Mouse (Mus musculus) hindbrain, embryonic 15.5 days (tissue): ENCODE data around the gene Dusp19. TPM values are rescaled to one million over a fixed set of nuclear protein-coding genes. Genes with fewer than 3 reads are reported as not detected.
A peak's percentile ranks its signal among the peaks of the same experiment; 100 is the strongest.

Source experiments
- ATAC-seq: fragments of 200-750 bp; cut with Nextera tagmentation; 2 replicates; pipeline ENCODE4 v1.8.0; 2017; ENCODE audit warnings: low read depth, moderate number of reproducible peaks, moderate TSS enrichment; ENCODE audit not compliant: low FRiP score
- H3K27ac ChIP-seq: fragments of 300-500 bp; sonication (generic); replicated peaks from 2 replicates; pipeline ENCODE4 v1.5.1; 2015; ENCODE audit warnings: mild to moderate bottlenecking, inconsistent platforms
- H3K27me3 ChIP-seq: fragments of 300-500 bp; sonication (generic); 2 replicates; pipeline ENCODE4 v1.6.1; 2015; ENCODE audit warnings: control low read depth, inconsistent platforms
- H3K36me3 ChIP-seq: fragments of 300-500 bp; sonication (generic); 2 replicates; pipeline ENCODE4 v1.6.1; 2015; ENCODE audit warnings: control low read depth, inconsistent platforms
- H3K4me1 ChIP-seq: fragments of 300-500 bp; sonication (generic); replicated peaks from 2 replicates; pipeline ENCODE4 v1.6.1; 2015; ENCODE audit warnings: control low read depth, inconsistent platforms
- H3K4me2 ChIP-seq: fragments of 300-500 bp; sonication (generic); 2 replicates; pipeline ENCODE4 v1.6.1; 2015; ENCODE audit warnings: moderate library complexity, mild to moderate bottlenecking, inconsistent platforms
- H3K4me3 ChIP-seq: fragments of 300-500 bp; sonication (generic); 2 replicates; pipeline ENCODE4 v1.5.1; 2015; ENCODE audit warnings: mild to moderate bottlenecking, inconsistent platforms
- H3K9ac ChIP-seq: fragments of 300-500 bp; sonication (generic); 2 replicates; pipeline ENCODE4 v1.6.1; 2015; ENCODE audit warnings: inconsistent platforms
- H3K9me3 ChIP-seq: fragments of 300-500 bp; sonication (generic); 2 replicates; pipeline ENCODE4 v1.6.1; 2016; ENCODE audit warnings: control low read depth, inconsistent platforms
- WGBS: fragments of 180-500 bp; shearing (Covaris S2); methylation state at CpG from one replicate; pipeline ENCODE4 v1.1.7; 2015; 5-methylcytosine and 5-hydroxymethylcytosine counted together
- polyA plus RNA-seq: library from polyadenylated mRNA; unstranded; fragments of >200 nt; fragmentation: Nextera tagmentation; extraction: Ambion mirVana; gene quantifications from 2 replicates; pipeline ENCODE4 v1.2.1, GENCODE M21; 2015

The Dusp19 gene
- 16.1 and 16.2 TPM in 2 replicates for polyA plus RNA-seq

- H3K9me3 ChIP-seq = no peaks in the 10 kb centered on the region
- peaks cover 2% of the 10 kb centered on the region; the same call in 1 of the 2 replicates for H3K36me3 ChIP-seq
- H3K27ac ChIP-seq = peak within 1 kb of the TSS; percentile 85
- peak within 1 kb of the TSS; percentile 80 for H3K4me2 ChIP-seq
- H3K27me3 ChIP-seq = no peaks in the 10 kb centered on the region
- ATAC-seq = peak; percentile 99
- 1% methylated on average over 21 of the region's 21 CpGs for WGBS
- peaks cover 14% of the 10 kb centered on the region for H3K4me1 ChIP-seq
- peak within 1 kb of the TSS; percentile 65 for H3K9ac ChIP-seq
- peak within 1 kb of the TSS; percentile 70 for H3K4me3 ChIP-seq
Observed at GRCm38 (mm10) chr2:80616854-80617737, at the start of gene Dusp19, which contains the start of gene Nup35. Gene Dusp19 (plus strand): TSS chr2:80617045. Gene Nup35 (plus strand): TSS chr2:80617236.

GRCm38 (mm10) chr2:80567411-80567810 lies 49.4 kb upstream of the Dusp19 start:
- Histone ChIP-seq H3K4me2 (no peak overlapping the region), H3K9me3 (no peaks in the 10 kb centered on the region), H3K4me1 (0 out of 2 replicates have a peak, but pooled peaks cover 3% of the 10 kb centered on the region), H3K36me3 (no peaks in the 10 kb centered on the region), H3K9ac (no peak overlapping the region), H3K27me3 (no peaks in the 10 kb centered on the region), H3K4me3 (no peak overlapping the region), H3K27ac (no peak overlapping the region)
- 90% methylated on average over 4 of the region's 4 CpGs for WGBS
- no peak for ATAC-seq

- Histone ChIP-seq H3K4me2 (no peak overlapping the region), H3K9me3 (no peaks in the 10 kb centered on the region), H3K9ac (no peak overlapping the region), H3K4me1 (peaks cover 3% of the 10 kb centered on the region; the same call in 1 of the 2 replicates), H3K4me3 (no peak overlapping the region), H3K27ac (no peak overlapping the region), H3K36me3 (no peaks in the 10 kb centered on the region), H3K27me3 (no peaks in the 10 kb centered on the region)
- 71% methylated on average over 4 of the region's 4 CpGs for WGBS
- ATAC-seq = no peak
Observed at GRCm38 (mm10) chr2:80570656-80571055, 46.2 kb upstream of the Dusp19 start.

- Histone ChIP-seq H3K9me3 (no peaks in the 10 kb centered on the region), H3K36me3 (no peaks in the 10 kb centered on the region), H3K4me3 (no peak overlapping the region), H3K27ac (no peak overlapping the region), H3K9ac (no peak overlapping the region), H3K4me1 (peaks cover 16% of the 10 kb centered on the region), H3K4me2 (no peak overlapping the region), H3K27me3 (no peaks in the 10 kb centered on the region)
- ATAC-seq = no peak
- 96% methylated on average over 1 of the region's 1 CpGs for WGBS
Observed at GRCm38 (mm10) chr2:80577286-80577685, 39.6 kb upstream of the Dusp19 start.

- peak overlapping the region; percentile 33; the same call in 1 of the 2 replicates for H3K9ac ChIP-seq
- no peak for ATAC-seq
Observed at GRCm38 (mm10) chr2:80579253-80579891, 37.5 kb upstream of the Dusp19 start.

GRCm38 (mm10) chr2:80580311-80580961 lies 36.4 kb upstream of the Dusp19 start:
- Histone ChIP-seq H3K9me3 (no peaks in the 10 kb centered on the region), H3K4me3 (peak overlapping the region; percentile 95), H3K4me1 (peaks cover 16% of the 10 kb centered on the region), H3K9ac (peak overlapping the region; percentile 99), H3K36me3 (no peaks in the 10 kb centered on the region), H3K4me2 (peak overlapping the region; percentile 72), H3K27me3 (no peaks in the 10 kb centered on the region), H3K27ac (peak overlapping the region; percentile 98)
- ATAC-seq = peak; percentile 68
- 0% methylated on average over 48 of the region's 65 CpGs for WGBS

More at GRCm38 (mm10) chr2:80579253-80579891, 37.5 kb upstream of the Dusp19 start:
- Histone ChIP-seq H3K36me3 (no peaks in the 10 kb centered on the region), H3K4me2 (peak overlapping the region; percentile 72), H3K4me1 (peaks cover 16% of the 10 kb centered on the region), H3K9me3 (no peaks in the 10 kb centered on the region), H3K27ac (0 out of 2 replicates have a peak overlapping the region, but pooled peaks have one; percentile 8), H3K4me3 (peak overlapping the region; percentile 95), H3K27me3 (no peaks in the 10 kb centered on the region)
- WGBS = 41% methylated on average over 6 of the region's 6 CpGs

- H3K27me3 ChIP-seq = no peaks in the 10 kb centered on the region
- H3K36me3 ChIP-seq = no peaks in the 10 kb centered on the region
- peak within 1 kb of the TSS; percentile 72 for H3K4me2 ChIP-seq
- H3K4me3 ChIP-seq = peak within 1 kb of the TSS; percentile 95
- no peaks in the 10 kb centered on the region for H3K9me3 ChIP-seq
- peak within 1 kb of the TSS; percentile 98 for H3K27ac ChIP-seq
- peaks cover 16% of the 10 kb centered on the region for H3K4me1 ChIP-seq
- under 1% methylated on average over 65 of the region's 88 CpGs for WGBS
- peak within 1 kb of the TSS; percentile 99 for H3K9ac ChIP-seq
- ATAC-seq = peak; percentile 96
Observed at GRCm38 (mm10) chr2:80581043-80581711, 35.7 kb upstream of the Dusp19 start, which contains the start of gene Nckap1. Gene Nckap1 (minus strand): TSS chr2:80581380.

- no peak overlapping the region for H3K9ac ChIP-seq
- no peaks in the 10 kb centered on the region for H3K36me3 ChIP-seq
- no peak for ATAC-seq
- peaks cover 16% of the 10 kb centered on the region for H3K4me1 ChIP-seq
- no peaks in the 10 kb centered on the region for H3K9me3 ChIP-seq
- no peaks in the 10 kb centered on the region for H3K27me3 ChIP-seq
- H3K4me3 ChIP-seq = no peak overlapping the region
- H3K27ac ChIP-seq = no peak overlapping the region
- no peak overlapping the region for H3K4me2 ChIP-seq
- 91% methylated on average over 3 of the region's 3 CpGs for WGBS
Observed at GRCm38 (mm10) chr2:80582356-80582755, 34.5 kb upstream of the Dusp19 start.

- Histone ChIP-seq H3K9ac (no peak overlapping the region), H3K9me3 (no peaks in the 10 kb centered on the region), H3K36me3 (no peaks in the 10 kb centered on the region), H3K4me2 (no peak overlapping the region), H3K4me1 (no peaks in the 10 kb centered on the region), H3K27ac (no peak overlapping the region), H3K4me3 (no peak overlapping the region), H3K27me3 (no peaks in the 10 kb centered on the region)
- WGBS = 80% methylated on average over 4 of the region's 4 CpGs
- no peak for ATAC-seq
Observed at GRCm38 (mm10) chr2:80594215-80594918, 22.5 kb upstream of the Dusp19 start.

- no peaks in the 10 kb centered on the region for H3K9me3 ChIP-seq
- ATAC-seq = no peak
- H3K4me1 ChIP-seq = no peaks in the 10 kb centered on the region
- no peak overlapping the region for H3K4me3 ChIP-seq
- no peak overlapping the region for H3K4me2 ChIP-seq
- no peaks in the 10 kb centered on the region for H3K36me3 ChIP-seq
- H3K27me3 ChIP-seq = no peaks in the 10 kb centered on the region
- H3K9ac ChIP-seq = no peak overlapping the region
- 65% methylated on average over 5 of the region's 5 CpGs for WGBS
- no peak overlapping the region for H3K27ac ChIP-seq
Observed at GRCm38 (mm10) chr2:80596960-80597359, 19.9 kb upstream of the Dusp19 start.

GRCm38 (mm10) chr2:80599850-80600249 lies 17.0 kb upstream of the Dusp19 start:
- Histone ChIP-seq H3K27ac (no peak overlapping the region), H3K9me3 (no peaks in the 10 kb centered on the region), H3K4me2 (no peak overlapping the region), H3K4me1 (no peaks in the 10 kb centered on the region), H3K9ac (no peak overlapping the region), H3K36me3 (no peaks in the 10 kb centered on the region), H3K4me3 (no peak overlapping the region), H3K27me3 (no peaks in the 10 kb centered on the region)
- 85% methylated on average over 3 of the region's 3 CpGs for WGBS
- no peak for ATAC-seq
